Mouse (Mus musculus): ENCODE measurements around the gene Tnfrsf21.

Gene Tnfrsf21

GRCm38 (mm10) chr17:43081225-43081624 lies 64.9 kb downstream of the Tnfrsf21 start:
- no peak for DNase-seq

- DNase-seq, result no peak
Observed at GRCm38 (mm10) chr17:43089496-43089895, 73.1 kb downstream of the Tnfrsf21 start.

- no peak for DNase-seq
Observed at GRCm38 (mm10) chr17:43090948-43091724, 74.8 kb downstream of the Tnfrsf21 start.

GRCm38 (mm10) chr17:43092280-43092995 lies 76.1 kb downstream of the Tnfrsf21 start:
- no peak for DNase-seq

- DNase-seq, result no peak
Observed at GRCm38 (mm10) chr17:43094285-43094684, 77.9 kb downstream of the Tnfrsf21 start.

GRCm38 (mm10) chr17:43097101-43097688 lies 80.8 kb downstream of the Tnfrsf21 start:
- no peak for DNase-seq

GRCm38 (mm10) chr17:43106108-43106507 lies 89.8 kb downstream of the Tnfrsf21 start:
- DNase-seq, result peak; percentile 28 to 46

GRCm38 (mm10) chr17:43107338-43107737 lies 91.0 kb downstream of the Tnfrsf21 start:
- no peak for DNase-seq

- DNase-seq, result no peak
Observed at GRCm38 (mm10) chr17:43109501-43109900, 93.1 kb downstream of the Tnfrsf21 start.

- DNase-seq, result no peak
Observed at GRCm38 (mm10) chr17:43110168-43110885, 94.0 kb downstream of the Tnfrsf21 start.

GRCm38 (mm10) chr17:43113391-43113984 lies 97.1 kb downstream of the Tnfrsf21 start:
- DNase-seq, result peak in 1 of 2 experiments; percentile 46

- peak in 1 of 2 experiments; percentile 26 for DNase-seq
Observed at GRCm38 (mm10) chr17:43114086-43114581, 97.8 kb downstream of the Tnfrsf21 start.

GRCm38 (mm10) chr17:43114926-43115325 lies 98.6 kb downstream of the Tnfrsf21 start:
- DNase-seq, result no peak

- peak; percentile 37 to 54 for DNase-seq
Observed at GRCm38 (mm10) chr17:43116748-43117147, 100.4 kb downstream of the Tnfrsf21 start.

GRCm38 (mm10) chr17:43119446-43119845 lies 103.1 kb downstream of the Tnfrsf21 start:
- DNase-seq, result no peak

GRCm38 (mm10) chr17:43121096-43121495 lies 104.7 kb downstream of the Tnfrsf21 start:
- DNase-seq, result no peak

GRCm38 (mm10) chr17:43128305-43128704 lies 112.0 kb downstream of the Tnfrsf21 start:
- no peak for DNase-seq

GRCm38 (mm10) chr17:43128908-43129533 lies 112.7 kb downstream of the Tnfrsf21 start:
- DNase-seq, result no peak

GRCm38 (mm10) chr17:43130115-43130869 lies 113.9 kb downstream of the Tnfrsf21 start:
- DNase-seq, result no peak

- DNase-seq, result no peak
Observed at GRCm38 (mm10) chr17:43130870-43131264, 114.5 kb downstream of the Tnfrsf21 start.

GRCm38 (mm10) chr17:43132477-43132876 lies 116.1 kb downstream of the Tnfrsf21 start:
- DNase-seq, result no peak

All from kidney, postnatal 4 days (tissue).